Mouse (Mus musculus) ES-E14 (cell line): ENCODE results near the gene Slc36a1. TPM values are rescaled to one million over a fixed set of nuclear protein-coding genes. Genes with fewer than 3 reads are reported as not detected.

ENCODE experiments used
- DNase-seq: peaks from one replicate; pipeline ENCODE4 v3.0.0-alpha.2; 2013; ENCODE audit warnings: low read depth, low spot score
- H3K27ac ChIP-seq: 2 replicates; pipeline ENCODE4 v1.5.1; 2012; ENCODE audit warnings: low read depth, mild to moderate bottlenecking, low read length, moderate library complexity, mixed read lengths; ENCODE audit not compliant: poor library complexity, insufficient read depth, severe bottlenecking
- H3K36me3 ChIP-seq: 2 replicates; pipeline ENCODE4 v1.6.1; 2012; ENCODE audit warnings: mild to moderate bottlenecking, low read length, moderate library complexity, mixed read lengths; ENCODE audit not compliant: control insufficient read depth, poor library complexity, insufficient read depth, severe bottlenecking
- H3K4me1 ChIP-seq, 2 experiments: fragments of 150-350 bp in 1 of 2; sonication (generic) in 1 of 2; 2 replicates each; pipeline ENCODE4 v1.6.1; 2012; ENCODE audit warnings: low read length in 2 of 2, mild to moderate bottlenecking in 1 of 2, mixed read lengths in 1 of 2; ENCODE audit not compliant: control insufficient read depth in 2 of 2, insufficient read depth in 2 of 2, poor library complexity in 1 of 2
- H3K4me3 ChIP-seq, 2 experiments: fragments of 150-350 bp in 1 of 2; sonication (generic) in 1 of 2; 2 replicates each; pipeline ENCODE4 v1.5.1; 2012; ENCODE audit warnings: low read length in 2 of 2, low read depth in 1 of 2, mild to moderate bottlenecking in 1 of 2, mixed read lengths in 1 of 2; ENCODE audit not compliant: insufficient read depth in 1 of 2, poor library complexity in 1 of 2, severe bottlenecking in 1 of 2
- H3K9ac ChIP-seq: 2 replicates; pipeline ENCODE4 v1.6.1; 2012; ENCODE audit warnings: low read depth, mild to moderate bottlenecking, low read length, mixed read lengths; ENCODE audit not compliant: poor library complexity, insufficient read depth, severe bottlenecking
- H3K9me3 ChIP-seq: fragments of 150-350 bp; sonication (generic); 2 replicates; pipeline ENCODE4 v1.6.1; 2012; ENCODE audit warnings: low read depth, mild to moderate bottlenecking, low read length; ENCODE audit not compliant: control insufficient read depth, insufficient read depth
- CHD2 ChIP-seq: IDR thresholded peaks from 2 replicates; pipeline ENCODE4 v1.6.1; 2014; ENCODE audit warnings: mild to moderate bottlenecking, low read depth, low read length, inconsistent platforms
- HCFC1 ChIP-seq: IDR thresholded peaks from 2 replicates; pipeline ENCODE4 v1.6.1; 2012; ENCODE audit warnings: low read length, inconsistent platforms, borderline replicate concordance; ENCODE audit not compliant: insufficient read depth
- MAFK ChIP-seq: IDR thresholded peaks from 2 replicates; pipeline ENCODE4 v1.6.1; 2014; ENCODE audit warnings: mild to moderate bottlenecking, low read depth, low read length, inconsistent platforms; ENCODE audit not compliant: insufficient read depth
- ZC3H11A ChIP-seq: IDR thresholded peaks from 2 replicates; pipeline ENCODE4 v1.6.1; 2012; ENCODE audit warnings: low read depth, mild to moderate bottlenecking, inconsistent platforms, low read length, borderline replicate concordance
- ZNF384 ChIP-seq: IDR thresholded peaks from 2 replicates; pipeline ENCODE4 v1.6.1; 2012; ENCODE audit warnings: low read depth, low read length, inconsistent platforms
- in situ Hi-C, 2 experiments: fragments of 600-800 bp; cut with MboI; formaldehyde crosslinking; loops; one replicate each; pipeline ENCODE4 v1.15.1; 2025; ENCODE audit warnings: low sequenced_read_pairs in 2 of 2, inconsistent platforms in 1 of 2; ENCODE audit not compliant: unreplicated experiment in 2 of 2
- total RNA-seq: library from RNA; depleted of rRNA; stranded (reverse); fragments of 300-350 nt; gene quantifications from 2 replicates; pipeline ENCODE4 v1.2.3, GENCODE M21; 2012

Slc36a1 gene
- total RNA-seq, 1 experiment = 7.4 TPM

- Histone ChIP-seq H3K9me3 (no peaks in the 10 kb centered on the region), H3K4me3 (no peak overlapping the region), H3K4me1 (no peaks in the 10 kb centered on the region), H3K9ac (no peak overlapping the region), H3K27ac (no peak overlapping the region), H3K36me3 (no peaks in the 10 kb centered on the region)
- in situ Hi-C loops = no loop called here
- TF ChIP-seq ZC3H11A = no peak
- no peak for TF ChIP-seq HCFC1
- TF ChIP-seq MAFK = no peak
- TF ChIP-seq CHD2 = no peak
- TF ChIP-seq ZNF384 = no peak
- DNase-seq = no peak
These were observed 33.6 kb upstream of the Slc36a1 start for GRCm38 (mm10) chr11:55170501-55170900.

- Histone ChIP-seq H3K4me1 (no peaks in the 10 kb centered on the region), H3K27ac (no peak overlapping the region), H3K36me3 (no peaks in the 10 kb centered on the region), H3K4me3 (no peak overlapping the region), H3K9ac (no peak overlapping the region), H3K9me3 (no peaks in the 10 kb centered on the region)
- TF ChIP-seq CHD2 (no peak), ZC3H11A (no peak), HCFC1 (no peak), MAFK (no peak), ZNF384 (no peak)
- no peak for DNase-seq
- in situ Hi-C loops = no loop called here
These were observed 25.3 kb upstream of the Slc36a1 start for GRCm38 (mm10) chr11:55178830-55179229.

GRCm38 (mm10) chr11:55179856-55180255, 24.3 kb upstream of the Slc36a1 start:
- DNase-seq = no peak
- Histone ChIP-seq H3K9ac (no peak overlapping the region), H3K9me3 (no peaks in the 10 kb centered on the region), H3K4me3 (no peak overlapping the region), H3K27ac (no peak overlapping the region), H3K36me3 (no peaks in the 10 kb centered on the region), H3K4me1 (no peaks in the 10 kb centered on the region)
- TF ChIP-seq ZC3H11A = no peak
- no peak for TF ChIP-seq HCFC1
- TF ChIP-seq CHD2 = no peak
- TF ChIP-seq ZNF384 = no peak
- no peak for TF ChIP-seq MAFK
- in situ Hi-C loops = no loop called here

- Histone ChIP-seq H3K36me3 (no peaks in the 10 kb centered on the region), H3K4me1 (no peaks in the 10 kb centered on the region), H3K4me3 (no peak overlapping the region), H3K9ac (no peak overlapping the region), H3K9me3 (no peaks in the 10 kb centered on the region), H3K27ac (no peak overlapping the region)
- TF ChIP-seq ZC3H11A (no peak), HCFC1 (no peak), ZNF384 (no peak), CHD2 (no peak), MAFK (no peak)
- no peak for DNase-seq
- in situ Hi-C loops = no loop called here
These were observed 21.0 kb upstream of the Slc36a1 start for GRCm38 (mm10) chr11:55183124-55183523.

GRCm38 (mm10) chr11:55184246-55184645, 19.9 kb upstream of the Slc36a1 start:
- no peaks in the 10 kb centered on the region for H3K4me1 ChIP-seq
- no peak overlapping the region for H3K4me3 ChIP-seq
- no peak for DNase-seq
- H3K9ac ChIP-seq = no peak overlapping the region
- H3K9me3 ChIP-seq = no peaks in the 10 kb centered on the region
- in situ Hi-C loops = no loop called here
- H3K36me3 ChIP-seq = no peaks in the 10 kb centered on the region
- no peak overlapping the region for H3K27ac ChIP-seq
- TF ChIP-seq ZNF384 = no peak
- no peak for TF ChIP-seq MAFK
- TF ChIP-seq CHD2 = no peak
- no peak for TF ChIP-seq HCFC1
